Mouse (Mus musculus) brain, adult 2 months (tissue): ENCODE measurements at regions not wholly inside any gene's neighbourhood (a gene's known extent, or its start where the extent isn't known, plus 50 kb on each side); places are given as distances from the start of the nearest gene placed in this dataset.
"Not testable (repeated sequence)": the region's sequence is repeated elsewhere in the genome, so short reads cannot be mapped to it uniquely, and the experiment has no call there.

Experiments used
- DNase-seq: peaks from one replicate; pipeline ENCODE4 v3.0.0; 2011; ENCODE audit warnings: low read depth, low spot score

DNA sequence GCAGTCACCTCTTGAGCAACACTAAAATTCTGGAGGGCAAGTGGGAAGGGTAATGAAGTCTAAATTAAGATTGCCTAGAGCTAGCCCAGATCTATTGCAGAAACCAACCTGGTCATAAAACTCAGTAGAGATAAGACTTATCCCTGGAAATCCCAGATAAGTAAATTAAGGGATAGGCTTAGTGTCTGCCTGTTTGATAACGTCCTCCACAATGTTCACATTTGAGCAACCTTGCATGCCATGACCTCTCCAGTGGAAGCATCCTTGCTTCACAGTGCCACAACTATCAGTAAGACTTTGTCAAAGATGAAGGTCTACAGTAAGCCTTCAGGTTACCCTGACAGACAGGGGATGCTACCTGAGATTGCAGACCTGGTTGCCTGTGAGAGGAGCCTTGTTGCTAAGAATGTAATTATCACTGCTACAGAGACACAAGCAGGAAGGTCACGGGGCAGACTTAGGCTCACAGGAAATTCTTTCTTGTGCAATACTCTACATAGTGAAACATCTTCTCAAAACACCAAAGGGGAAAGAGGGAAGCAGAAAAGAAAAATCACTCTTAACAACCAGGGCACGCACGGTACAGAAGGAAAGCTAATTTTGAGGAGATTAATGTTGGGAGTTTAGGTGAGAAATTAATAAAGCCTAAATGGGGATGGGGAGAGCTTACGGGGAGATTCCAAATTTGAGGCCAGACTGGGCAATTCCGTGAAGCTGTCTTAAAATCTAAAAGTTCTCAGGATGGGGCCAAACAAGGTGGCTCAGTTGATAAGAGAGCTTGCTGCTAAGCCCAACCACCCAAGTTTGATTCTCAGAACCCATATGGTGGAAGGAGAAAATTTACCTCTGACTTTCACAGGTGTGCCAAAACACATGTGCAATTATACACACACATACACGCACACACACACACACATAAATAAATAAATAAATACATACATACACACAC lies 56.9 kb upstream of the Prdm9 start:
- no peak for DNase-seq

DNA sequence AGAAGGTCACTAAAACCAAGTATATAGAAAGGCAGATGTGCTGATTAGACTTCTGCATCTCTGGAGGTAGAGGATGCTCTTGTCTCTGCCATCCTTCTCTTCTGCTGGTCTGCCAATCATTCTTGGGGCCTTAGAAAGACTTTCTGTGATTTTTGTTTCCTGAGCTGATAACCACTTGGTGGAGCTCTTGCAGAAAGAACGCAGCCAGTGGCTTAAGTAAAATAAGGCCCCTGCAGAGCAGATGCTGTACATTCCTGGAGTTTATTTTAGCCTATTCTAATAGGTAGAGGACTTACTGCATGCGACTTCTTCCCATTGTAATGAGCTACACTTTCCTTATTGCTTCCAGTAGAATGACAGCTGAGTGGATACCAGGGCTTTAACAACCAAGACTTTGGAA lies 58.8 kb upstream of the Prdm9 start:
- DNase-seq: peak; percentile 62

- DNase-seq: no peak
Measured at GRCm38 (mm10) chr17:15630792-15631191, 66.6 kb upstream of the Prdm9 start.

GRCm38 (mm10) chr17:15631626-15632025 lies 67.5 kb upstream of the Prdm9 start:
- no peak for DNase-seq

DNA sequence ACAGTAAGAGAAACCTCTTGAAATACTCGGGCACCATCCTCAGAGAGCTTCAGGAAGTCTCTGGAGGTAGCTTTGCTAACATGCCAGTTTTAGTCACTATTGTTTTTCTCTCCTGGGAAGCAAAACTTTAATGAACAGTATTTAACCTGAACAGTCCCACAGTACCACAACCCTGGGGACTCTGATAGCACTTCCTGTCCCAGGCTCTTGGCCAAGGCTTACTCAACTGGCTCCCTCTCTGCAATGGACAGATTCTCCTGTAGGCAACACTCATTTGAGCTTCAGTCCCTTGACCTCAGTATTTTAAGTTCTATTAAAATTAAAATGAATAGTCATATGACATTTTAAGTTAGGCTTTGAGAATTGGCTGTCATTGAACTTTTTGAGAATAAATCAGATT lies 67.9 kb upstream of the Prdm9 start:
- DNase-seq: no peak

GRCm38 (mm10) chr17:15639111-15639865 lies 65.5 kb upstream of the Chd1 start:
- not testable (repeated sequence) for DNase-seq

- no peak for DNase-seq
Measured at GRCm38 (mm10) chr17:15640776-15641175, 64.0 kb upstream of the Chd1 start.

- DNase-seq: no peak
Measured at GRCm38 (mm10) chr17:15641764-15642163, 63.0 kb upstream of the Chd1 start.

DNA sequence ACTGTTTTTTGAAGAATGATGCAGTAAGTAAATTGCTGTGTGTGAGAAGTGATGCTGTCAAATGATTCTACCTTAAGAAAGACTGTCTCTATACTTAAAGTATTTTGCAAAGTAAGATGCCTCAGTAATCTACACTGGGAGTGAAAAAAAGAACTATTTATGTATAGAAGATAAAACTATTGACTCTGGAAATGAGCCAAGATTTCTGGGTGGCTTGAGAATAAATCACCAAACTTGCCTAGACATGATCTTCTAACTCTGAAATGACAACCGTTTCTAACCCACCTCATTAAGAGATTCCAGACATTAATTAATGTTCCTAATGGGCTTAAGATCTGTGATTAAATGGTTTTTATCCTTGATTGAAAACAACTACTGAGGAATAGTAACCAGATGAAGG lies 58.0 kb upstream of the Chd1 start:
- no peak for DNase-seq

DNA sequence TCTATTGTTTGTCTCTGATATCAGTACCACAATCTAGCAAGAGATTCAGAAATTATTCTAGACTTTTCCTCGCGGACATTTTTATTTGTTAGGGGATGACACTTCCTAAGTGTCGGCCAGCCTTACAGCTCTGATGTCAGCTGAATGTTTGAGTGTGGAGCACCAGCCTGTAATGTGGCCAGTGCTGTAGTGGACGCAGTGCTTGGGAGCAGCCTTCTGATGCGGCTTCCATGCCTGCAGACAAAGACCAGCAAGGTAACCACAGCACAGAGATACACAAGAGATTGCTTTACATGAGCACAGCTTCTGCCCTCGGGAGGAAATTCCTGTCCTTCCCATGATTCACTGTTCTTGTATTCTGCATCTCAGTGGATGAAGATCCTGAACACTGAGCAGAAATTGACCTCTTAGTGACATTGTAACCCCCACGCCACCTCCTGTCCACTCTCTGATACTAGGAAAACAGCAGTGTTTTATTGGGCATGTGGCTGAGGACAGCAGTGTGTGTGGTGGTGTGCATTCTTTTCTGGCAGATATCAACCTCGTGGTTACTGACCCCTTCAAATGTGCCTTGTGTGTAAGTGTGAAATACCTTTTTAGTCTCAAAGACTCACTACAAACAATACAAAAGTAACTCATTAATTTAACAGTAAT lies 54.6 kb upstream of the Chd1 start:
- DNase-seq: no peak

- no peak for DNase-seq
Measured at GRCm38 (mm10) chr17:15651869-15652268, 52.9 kb upstream of the Chd1 start.
